Mouse (Mus musculus): ENCODE data around the gene Mdm4. TPM values are rescaled to one million over a fixed set of nuclear protein-coding genes. Genes with fewer than 3 reads are reported as not detected.
"Not testable (repeated sequence)": the region's sequence is repeated elsewhere in the genome, so short reads cannot be mapped to it uniquely, and the experiment has no call there.

Mdm4 gene
- polyA plus RNA-seq, 1 experiment from 2014 or later = 45.9 TPM

- Histone ChIP-seq H3K27me3 (no peaks in the 10 kb centered on the region), H3K27ac (no peak overlapping the region), H3K4me3 (no peak overlapping the region), H3K9ac (no peak overlapping the region), H3K4me1 (no peaks in the 10 kb centered on the region), H3K36me3 (peaks cover 82% of the 10 kb centered on the region), H3K4me2 (replicated peaks) (no peak overlapping the region), H3K9me3 (no peaks in the 10 kb centered on the region)
- ATAC-seq (ENCODE audit: low FRiP score, low read depth) = no peak
These were observed 17.0 kb downstream of the Mdm4 start for GRCm38 (mm10) chr1:133013331-133013730.

GRCm38 (mm10) chr1:133011955-133012841 lies 18.2 kb downstream of the Mdm4 start:
- no peak overlapping the region for H3K27ac ChIP-seq
- WGBS = 84% methylated on average over 13 of the region's 13 CpGs
- H3K9me3 ChIP-seq = no peaks in the 10 kb centered on the region
- H3K9ac ChIP-seq = no peak overlapping the region
- H3K4me1 ChIP-seq = no peaks in the 10 kb centered on the region
- no peak for ATAC-seq (ENCODE audit: low FRiP score, low read depth)
- peaks cover 80% of the 10 kb centered on the region for H3K36me3 ChIP-seq
- H3K4me2 ChIP-seq (replicated peaks) = no peak overlapping the region
- no peak overlapping the region for H3K4me3 ChIP-seq
- no peaks in the 10 kb centered on the region for H3K27me3 ChIP-seq

GRCm38 (mm10) chr1:133006571-133006970 lies 23.8 kb downstream of the Mdm4 start:
- peaks cover 75% of the 10 kb centered on the region for H3K36me3 ChIP-seq
- no peaks in the 10 kb centered on the region for H3K27me3 ChIP-seq
- H3K9me3 ChIP-seq = no peaks in the 10 kb centered on the region
- no peak overlapping the region for H3K9ac ChIP-seq
- 79% methylated on average over 3 of the region's 3 CpGs for WGBS
- no peak overlapping the region for H3K4me2 ChIP-seq (replicated peaks)
- no peaks in the 10 kb centered on the region for H3K4me1 ChIP-seq
- no peak overlapping the region for H3K27ac ChIP-seq
- ATAC-seq (ENCODE audit: low FRiP score, low read depth) = no peak
- H3K4me3 ChIP-seq = no peak overlapping the region

- no peaks in the 10 kb centered on the region for H3K9me3 ChIP-seq
- peaks cover 84% of the 10 kb centered on the region for H3K36me3 ChIP-seq
- H3K9ac ChIP-seq = no peak overlapping the region
- no peak overlapping the region for H3K27ac ChIP-seq
- H3K27me3 ChIP-seq = no peaks in the 10 kb centered on the region
- H3K4me3 ChIP-seq = no peak overlapping the region
- H3K4me2 ChIP-seq (replicated peaks) = no peak overlapping the region
- no peak for ATAC-seq (ENCODE audit: low FRiP score, low read depth)
- H3K4me1 ChIP-seq = no peaks in the 10 kb centered on the region
- 96% methylated on average over 6 of the region's 6 CpGs for WGBS
These were observed 30.0 kb downstream of the Mdm4 start for GRCm38 (mm10) chr1:133000347-133000746.

- ATAC-seq (ENCODE audit: low FRiP score, low read depth) = no peak
- Histone ChIP-seq H3K4me3 (no peak overlapping the region), H3K4me2 (replicated peaks) (no peak overlapping the region), H3K36me3 (peaks cover 90% of the 10 kb centered on the region), H3K27me3 (no peaks in the 10 kb centered on the region), H3K27ac (no peak overlapping the region), H3K9ac (no peak overlapping the region), H3K4me1 (no peaks in the 10 kb centered on the region), H3K9me3 (no peaks in the 10 kb centered on the region)
- 94% methylated on average over 7 of the region's 7 CpGs for WGBS
These were observed 38.8 kb downstream of the Mdm4 start for GRCm38 (mm10) chr1:132991580-132991979.

GRCm38 (mm10) chr1:132990733-132991132 lies 39.6 kb downstream of the Mdm4 start:
- peaks cover 90% of the 10 kb centered on the region for H3K36me3 ChIP-seq
- no peak overlapping the region for H3K4me2 ChIP-seq (replicated peaks)
- no peaks in the 10 kb centered on the region for H3K9me3 ChIP-seq
- H3K9ac ChIP-seq = no peak overlapping the region
- H3K27me3 ChIP-seq = no peaks in the 10 kb centered on the region
- H3K27ac ChIP-seq = no peak overlapping the region
- H3K4me1 ChIP-seq = no peaks in the 10 kb centered on the region
- H3K4me3 ChIP-seq = no peak overlapping the region
- no peak for ATAC-seq (ENCODE audit: low FRiP score, low read depth)
- 98% methylated on average over 3 of the region's 3 CpGs for WGBS

GRCm38 (mm10) chr1:132988556-132989459 lies 41.6 kb downstream of the Mdm4 start:
- not testable (repeated sequence) for H3K4me1 ChIP-seq
- 60% methylated on average over 12 of the region's 12 CpGs for WGBS
- peaks cover 90% of the 10 kb centered on the region for H3K36me3 ChIP-seq

GRCm38 (mm10) chr1:132982728-132983127 lies 47.6 kb downstream of the Mdm4 start:
- ATAC-seq (ENCODE audit: low FRiP score, low read depth) = no peak
- Histone ChIP-seq H3K4me1 (no peaks in the 10 kb centered on the region), H3K36me3 (peaks cover 70% of the 10 kb centered on the region), H3K9ac (no peak overlapping the region), H3K4me2 (replicated peaks) (no peak overlapping the region), H3K27me3 (no peaks in the 10 kb centered on the region), H3K27ac (no peak overlapping the region), H3K4me3 (no peak overlapping the region), H3K9me3 (no peaks in the 10 kb centered on the region)
- WGBS = 63% methylated on average over 7 of the region's 7 CpGs

More at GRCm38 (mm10) chr1:132988556-132989459, 41.6 kb downstream of the Mdm4 start:
- not testable (repeated sequence) for H3K4me3 ChIP-seq; H3K9ac ChIP-seq; H3K9me3 ChIP-seq; H3K4me2 ChIP-seq (replicated peaks); H3K27me3 ChIP-seq; H3K27ac ChIP-seq; ATAC-seq (ENCODE audit: low FRiP score, low read depth)

GRCm38 (mm10) chr1:132981232-132981631 lies 49.1 kb downstream of the Mdm4 start:
- no peak for ATAC-seq (ENCODE audit: low FRiP score, low read depth)
- Histone ChIP-seq H3K4me1 (no peaks in the 10 kb centered on the region), H3K27ac (no peak overlapping the region), H3K9ac (no peak overlapping the region), H3K27me3 (no peaks in the 10 kb centered on the region), H3K36me3 (peaks cover 59% of the 10 kb centered on the region), H3K4me3 (no peak overlapping the region), H3K9me3 (no peaks in the 10 kb centered on the region), H3K4me2 (replicated peaks) (no peak overlapping the region)
- WGBS = 93% methylated on average over 6 of the region's 6 CpGs

GRCm38 (mm10) chr1:132977402-132977801 lies 53.0 kb downstream of the Mdm4 start:
- peaks cover 27% of the 10 kb centered on the region for H3K36me3 ChIP-seq

GRCm38 (mm10) chr1:132968659-132969058 lies 61.7 kb downstream of the Mdm4 start:
- Histone ChIP-seq H3K36me3 (no peaks in the 10 kb centered on the region), H3K27me3 (peaks cover 5% of the 10 kb centered on the region; the same call in 1 of the 2 replicates), H3K4me3 (no peak overlapping the region), H3K9ac (no peak overlapping the region), H3K27ac (no peak overlapping the region), H3K4me2 (replicated peaks) (no peak overlapping the region), H3K4me1 (no peaks in the 10 kb centered on the region), H3K9me3 (no peaks in the 10 kb centered on the region)
- 30% methylated on average over 6 of the region's 6 CpGs for WGBS
- no peak for ATAC-seq (ENCODE audit: low FRiP score, low read depth)

More at GRCm38 (mm10) chr1:132977402-132977801, 53.0 kb downstream of the Mdm4 start:
- Histone ChIP-seq H3K27ac (no peak overlapping the region), H3K4me1 (0 out of 2 replicates have a peak, but pooled peaks cover 6% of the 10 kb centered on the region), H3K27me3 (no peaks in the 10 kb centered on the region), H3K4me2 (replicated peaks) (no peak overlapping the region), H3K9me3 (no peaks in the 10 kb centered on the region), H3K4me3 (no peak overlapping the region), H3K9ac (no peak overlapping the region)
- no peak for ATAC-seq (ENCODE audit: low FRiP score, low read depth)
- WGBS = 64% methylated on average over 1 of the region's 1 CpGs

GRCm38 (mm10) chr1:132964691-132965090 lies 65.7 kb downstream of the Mdm4 start:
- H3K36me3 ChIP-seq = no peaks in the 10 kb centered on the region
- H3K9ac ChIP-seq = no peak overlapping the region
- no peaks in the 10 kb centered on the region for H3K9me3 ChIP-seq
- H3K4me2 ChIP-seq (replicated peaks) = no peak overlapping the region
- H3K27ac ChIP-seq = no peak overlapping the region
- no peak overlapping the region for H3K4me3 ChIP-seq
- no peak for ATAC-seq (ENCODE audit: low FRiP score, low read depth)
- H3K4me1 ChIP-seq = no peaks in the 10 kb centered on the region
- peaks cover 5% of the 10 kb centered on the region; the same call in 1 of the 2 replicates for H3K27me3 ChIP-seq
- 82% methylated on average over 4 of the region's 4 CpGs for WGBS

All from limb, embryonic 13.5 days (tissue).